Mouse (Mus musculus): Measurements from ENCODE around the gene Cited2.

Gene Cited2

GRCm38 (mm10) chr10:17723871-17724741 is 1.1 kb downstream of the Cited2 start:
- no peak for DNase-seq (ENCODE audit: low read depth, low spot score)

DNA sequence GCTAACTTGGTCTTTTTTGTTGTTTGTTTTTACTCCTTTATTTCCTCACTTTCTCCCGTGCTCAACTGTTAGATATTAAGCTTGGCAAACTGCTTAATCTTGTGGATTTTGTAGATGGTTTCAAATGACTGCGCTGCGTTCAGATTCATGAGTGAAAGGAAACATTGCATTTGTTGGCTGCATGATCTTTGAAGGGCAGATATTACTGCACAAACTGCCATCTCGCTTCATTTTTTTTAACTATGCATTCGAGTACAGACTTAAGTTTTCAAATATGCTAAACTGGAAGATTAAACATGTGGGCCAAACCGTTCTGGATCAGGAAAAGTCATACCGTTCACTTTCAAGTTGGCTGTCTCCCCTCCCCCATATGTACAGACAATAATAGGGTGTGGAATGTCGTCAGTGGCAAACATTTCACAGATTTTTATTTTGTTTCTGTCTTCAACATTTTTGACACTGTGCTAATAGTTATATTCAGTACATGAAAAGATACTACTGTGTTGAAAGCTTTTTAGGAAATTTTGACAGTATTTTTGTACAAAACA is 2.1 kb downstream of the Cited2 start:
- DNase-seq (ENCODE audit: low read depth, low spot score), result no peak

DNA sequence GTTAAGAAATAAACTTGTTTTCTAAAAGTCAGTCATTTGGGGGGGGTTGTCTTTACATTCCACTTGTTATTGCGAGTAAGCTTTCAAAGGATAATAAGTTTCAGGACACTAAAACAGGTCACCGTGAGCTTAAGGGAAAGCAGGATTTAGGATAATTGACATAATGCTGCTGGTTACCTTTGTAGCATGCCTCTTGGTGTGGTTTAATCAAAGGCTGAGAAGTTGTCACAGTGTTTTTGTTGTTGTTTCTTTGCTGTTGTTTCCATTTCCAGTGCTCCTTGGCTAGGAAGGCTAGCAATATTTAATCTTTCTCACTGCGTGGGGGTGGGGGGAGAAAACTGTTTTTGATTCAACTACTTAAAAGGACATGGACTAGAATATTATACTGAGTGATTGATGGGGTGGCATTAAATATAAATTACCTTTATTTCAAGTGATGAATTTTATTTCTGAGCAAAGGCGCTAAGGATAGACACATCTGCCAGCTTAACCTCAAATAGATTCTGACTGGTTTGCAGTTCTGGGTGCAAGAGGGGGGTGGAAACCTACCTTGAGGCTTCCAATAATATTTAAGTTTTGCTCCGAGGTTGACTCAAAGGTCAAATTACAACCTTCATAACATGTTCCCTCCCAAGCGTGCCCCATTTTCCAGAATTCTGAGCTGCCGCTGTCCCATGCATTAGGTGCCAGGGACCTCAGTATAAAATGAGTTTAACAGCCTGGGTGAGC is 2.8 kb downstream of the Cited2 start:
- no peak for DNase-seq (ENCODE audit: low read depth, low spot score)

- DNase-seq (ENCODE audit: low read depth, low spot score), result no peak
Observed at GRCm38 (mm10) chr10:17726373-17726720, 3.3 kb downstream of the Cited2 start.

GRCm38 (mm10) chr10:17727161-17727925 is 4.3 kb downstream of the Cited2 start:
- no peak for DNase-seq (ENCODE audit: low read depth, low spot score)

GRCm38 (mm10) chr10:17727926-17728279 is 4.9 kb downstream of the Cited2 start:
- DNase-seq (ENCODE audit: low read depth, low spot score), result no peak

- no peak for DNase-seq (ENCODE audit: low read depth, low spot score)
Observed at GRCm38 (mm10) chr10:17728711-17729110, 5.7 kb downstream of the Cited2 start.

GRCm38 (mm10) chr10:17729476-17729875 is 6.5 kb downstream of the Cited2 start:
- DNase-seq (ENCODE audit: low read depth, low spot score), result no peak

DNA sequence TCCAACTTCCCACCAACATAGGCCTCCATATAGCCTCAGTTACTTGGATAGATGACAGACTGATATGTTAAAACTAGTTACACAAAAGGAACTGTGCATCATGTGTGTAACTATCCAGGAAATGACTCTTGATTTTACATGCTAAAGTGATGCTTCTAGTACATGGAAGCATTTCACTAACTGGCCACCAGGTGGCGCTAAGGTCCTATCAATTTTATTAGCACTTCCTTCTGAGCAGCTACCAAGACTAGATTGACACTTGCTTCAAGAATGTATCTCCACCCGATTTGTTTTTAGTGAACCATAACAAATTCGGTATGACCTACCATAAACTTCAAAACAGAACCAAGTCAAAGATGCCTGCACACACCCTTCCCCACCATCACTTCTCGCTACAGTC is 10.0 kb downstream of the Cited2 start:
- no peak for DNase-seq (ENCODE audit: low read depth, low spot score)

- no peak for DNase-seq (ENCODE audit: low read depth, low spot score)
Observed at GRCm38 (mm10) chr10:17742581-17742980, 19.6 kb downstream of the Cited2 start.

DNA sequence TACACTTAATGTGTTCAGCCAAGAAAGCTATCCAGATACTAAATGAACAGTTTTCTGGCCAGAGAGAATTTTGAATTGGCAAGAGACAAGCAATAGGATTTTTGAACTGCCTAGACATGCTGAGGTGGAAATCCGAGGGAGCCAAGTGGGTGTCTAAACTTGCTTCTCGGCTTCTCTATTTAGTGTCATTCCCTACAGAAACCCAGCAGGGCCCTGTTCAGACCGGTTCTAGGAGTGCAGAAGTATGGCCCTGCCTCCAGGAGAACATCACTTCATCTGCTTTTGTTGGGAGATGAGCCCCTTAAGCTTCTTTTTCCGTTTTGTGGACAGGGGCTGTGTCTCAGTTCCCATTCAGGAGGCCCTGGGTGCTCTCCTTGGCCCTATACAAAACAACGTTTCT is 29.5 kb downstream of the Cited2 start:
- no peak for DNase-seq (ENCODE audit: low read depth, low spot score)

DNA sequence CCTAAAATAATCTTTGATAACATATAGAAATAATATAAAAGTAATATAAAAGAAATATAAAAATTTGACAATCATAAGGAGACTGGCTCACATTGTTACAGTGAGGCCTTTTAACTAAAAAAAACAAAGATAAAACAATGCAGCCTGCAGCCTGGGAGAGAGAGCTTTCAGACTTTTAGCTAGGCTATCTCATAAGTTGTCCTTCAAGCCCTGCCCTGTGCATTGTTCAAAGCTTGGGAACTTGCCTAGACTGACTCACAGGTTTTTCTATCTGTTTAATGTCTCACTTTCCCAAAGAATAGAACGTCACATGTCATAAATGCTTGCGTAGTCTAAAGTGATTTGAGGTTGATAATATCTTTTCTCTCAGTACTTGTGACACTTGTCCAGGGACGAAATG is 36.8 kb downstream of the Cited2 start:
- no peak for DNase-seq (ENCODE audit: low read depth, low spot score)

DNA sequence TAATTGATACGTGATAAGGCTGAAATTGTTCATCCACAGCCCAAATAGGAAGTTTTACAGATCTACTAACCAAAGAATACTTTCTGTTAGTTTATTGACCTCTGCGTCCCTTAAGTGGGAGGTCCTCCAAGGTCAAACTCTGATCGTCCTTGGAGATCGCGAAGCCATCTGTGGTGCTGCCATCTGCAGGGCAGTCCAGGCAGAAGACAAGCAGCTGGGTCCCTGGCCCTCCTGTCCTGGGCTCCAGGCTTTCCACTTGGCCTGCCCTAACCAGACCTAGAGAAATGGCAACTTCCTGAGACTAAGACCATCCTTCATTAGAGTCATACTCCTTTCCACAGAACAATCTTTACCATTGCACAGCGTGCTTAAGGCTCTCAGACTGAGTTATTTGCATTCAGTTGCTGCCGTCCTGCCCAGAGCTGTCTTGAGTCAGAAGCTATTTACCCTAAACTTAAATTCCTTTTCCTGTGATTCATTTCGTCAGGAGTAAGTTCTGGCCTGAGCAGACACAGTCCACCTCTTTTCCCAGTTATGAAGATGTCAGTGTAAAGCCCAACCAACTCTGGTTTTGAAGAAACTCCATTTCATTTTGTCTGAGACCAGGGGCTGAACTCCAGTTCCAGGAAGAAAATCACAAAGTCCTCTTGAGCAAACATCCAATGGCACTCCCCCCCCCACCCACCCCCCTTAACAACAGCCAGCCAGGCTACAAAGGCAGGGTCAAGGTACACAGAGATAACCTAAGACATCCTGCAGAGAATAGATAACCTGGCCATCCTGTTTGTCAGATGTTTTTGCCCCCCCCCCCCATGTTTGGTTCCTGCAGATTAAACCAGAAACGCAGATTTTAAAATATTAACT is 38.0 kb downstream of the Cited2 start:
- DNase-seq (ENCODE audit: low read depth, low spot score), result no peak

DNA sequence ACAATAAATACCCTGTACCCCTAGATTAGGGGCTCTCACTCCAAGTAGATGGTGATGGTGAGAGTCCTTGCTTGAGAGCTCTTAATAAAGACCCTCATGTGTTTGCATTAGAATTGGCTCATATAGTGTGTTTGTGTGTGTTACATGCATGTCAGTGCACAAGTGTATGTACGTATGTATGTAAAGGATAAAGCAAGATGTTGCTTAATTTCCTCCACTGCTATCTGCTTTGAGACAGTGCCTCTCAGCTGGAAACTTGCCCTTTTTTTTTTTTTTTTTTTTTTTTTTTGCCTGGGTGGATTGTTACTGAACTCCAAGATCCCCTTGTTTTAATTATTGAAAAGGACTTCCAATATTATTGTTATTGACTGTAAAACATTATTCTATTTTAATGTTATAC is 38.6 kb downstream of the Cited2 start:
- no peak for DNase-seq (ENCODE audit: low read depth, low spot score)

- no peak for DNase-seq (ENCODE audit: low read depth, low spot score)
Observed at GRCm38 (mm10) chr10:17762946-17763345, 39.9 kb downstream of the Cited2 start.

- DNase-seq (ENCODE audit: low read depth, low spot score), result no peak
Observed at GRCm38 (mm10) chr10:17769856-17770255, 46.8 kb downstream of the Cited2 start.

DNA sequence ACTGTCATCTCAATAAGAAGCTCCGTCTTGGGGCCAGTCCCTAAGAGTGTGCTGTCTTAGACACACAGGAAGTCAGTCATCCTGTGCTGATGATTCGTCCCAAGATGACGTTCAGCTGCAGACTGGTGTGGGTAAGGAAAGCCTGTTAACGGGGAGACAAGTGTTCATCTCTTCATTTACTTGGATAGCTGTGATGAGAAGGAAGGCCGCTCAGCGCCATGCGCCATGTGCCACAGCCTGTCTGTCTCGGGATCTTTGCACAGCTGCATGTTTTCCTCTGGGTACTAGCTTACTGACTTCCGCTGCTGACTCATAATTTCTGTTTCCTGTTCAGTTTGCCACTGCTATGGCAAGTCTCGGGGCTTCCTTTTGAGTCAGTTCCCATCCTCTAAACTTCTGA is 49.3 kb downstream of the Cited2 start:
- DNase-seq (ENCODE audit: low read depth, low spot score), result no peak

DNA sequence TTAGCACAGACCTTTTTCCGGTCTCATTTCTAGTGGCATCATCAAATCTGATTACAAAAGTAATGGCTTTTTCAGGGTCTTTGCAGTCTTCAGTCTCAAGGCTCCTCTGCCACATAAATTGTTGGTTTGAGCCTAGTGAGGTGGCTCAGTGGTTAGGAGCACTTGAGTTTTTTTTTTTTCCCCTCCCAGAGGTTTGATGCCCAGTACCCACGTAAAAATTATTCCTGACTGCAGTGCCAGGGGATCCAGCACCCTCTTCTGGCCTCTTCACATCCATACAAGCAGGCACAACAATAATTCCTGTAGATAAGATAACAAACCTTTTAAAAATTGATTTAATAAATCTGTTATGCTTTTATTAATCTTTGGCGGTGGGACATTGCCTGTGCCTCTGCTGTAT is 51.3 kb downstream of the Cited2 start:
- no peak for DNase-seq (ENCODE audit: low read depth, low spot score)

DNA sequence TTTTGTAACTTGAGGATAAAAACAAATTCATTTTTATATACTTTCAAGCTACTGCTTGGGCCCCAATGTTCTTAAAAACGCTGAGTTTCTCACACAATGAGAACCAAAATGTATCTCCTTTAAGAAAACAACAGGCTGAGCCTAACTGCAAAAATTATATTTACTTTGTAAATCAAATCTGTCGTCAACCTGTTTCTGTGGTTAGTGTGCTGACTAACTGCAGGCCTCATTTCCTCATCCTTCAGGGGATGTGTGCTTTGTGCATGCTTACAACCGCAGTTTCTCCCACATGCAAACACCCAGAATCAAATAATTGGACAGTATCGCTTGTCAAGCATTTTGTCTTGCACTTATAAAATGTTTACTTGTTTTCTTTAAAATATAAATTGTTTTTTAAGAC is 52.1 kb downstream of the Cited2 start:
- DNase-seq (ENCODE audit: low read depth, low spot score), result no peak

Measured in WW6 (cell line).